Mouse (Mus musculus): Measurements from ENCODE around the gene Gm47791. TPM values are rescaled to one million over a fixed set of nuclear protein-coding genes. Genes with fewer than 3 reads are reported as not detected.

Gene Gm47791
- total and polyA plus RNA-seq, 3 experiments: not detected

DNA sequence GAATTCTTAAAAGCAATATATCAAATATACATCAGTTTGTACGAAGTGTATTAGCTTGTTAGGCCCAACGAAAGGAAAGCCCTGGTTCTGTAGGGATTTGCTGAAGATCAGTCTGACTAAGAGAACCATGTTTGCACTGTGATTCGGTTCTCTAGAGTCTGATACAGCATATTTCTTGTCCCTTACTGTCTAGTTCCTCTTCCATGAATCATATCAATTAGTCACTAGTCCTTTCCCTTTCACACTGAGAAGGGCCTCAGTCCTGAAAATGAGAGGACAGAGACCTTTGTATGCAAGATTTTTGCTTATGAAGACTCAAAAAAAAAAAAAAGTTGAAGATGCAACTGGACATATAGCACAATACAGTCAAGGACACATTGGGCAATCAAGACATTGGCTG lies 22.1 kb upstream of the Gm47791 start:
- ATAC-seq (ENCODE audit: extremely low read depth, insufficient number of reproducible peaks, low FRiP score, poor library complexity, severe bottlenecking) (no peak), DNase-seq (ENCODE audit: low spot score) (no peak)
- Histone ChIP-seq H3K9me3 (replicated peaks) (no peaks in the 10 kb centered on the region), H3K4me1 (ENCODE audit: insufficient read depth, low read depth, low read length) (peaks cover 26% of the 10 kb centered on the region), H3K27me3 (ENCODE audit: insufficient read depth, low read length) (peaks cover 17% of the 10 kb centered on the region), H3K4me3 (ENCODE audit: low read depth, low read length) (no peak overlapping the region), H3K36me3 (replicated peaks) (no peaks in the 10 kb centered on the region)
- no peak for TF ChIP-seq TAL1 (conservative IDR thresholded peaks at IDR 0.05; ENCODE audit: low read depth, low read length)
- no peak for TF ChIP-seq CTCF (IDR thresholded peaks at IDR 0.05; ENCODE audit: low read depth, low read length)
- TF ChIP-seq POLR2AphosphoS5 (IDR thresholded peaks at IDR 0.05; ENCODE audit: insufficient replicate concordance, low read depth, low read length): no peak
- no peak for TF ChIP-seq GATA1 (IDR thresholded peaks at IDR 0.05; ENCODE audit: borderline replicate concordance, low read length)
- TF ChIP-seq GATA2 (IDR thresholded peaks at IDR 0.05; ENCODE audit: borderline replicate concordance, low read depth, low read length): no peak

DNA sequence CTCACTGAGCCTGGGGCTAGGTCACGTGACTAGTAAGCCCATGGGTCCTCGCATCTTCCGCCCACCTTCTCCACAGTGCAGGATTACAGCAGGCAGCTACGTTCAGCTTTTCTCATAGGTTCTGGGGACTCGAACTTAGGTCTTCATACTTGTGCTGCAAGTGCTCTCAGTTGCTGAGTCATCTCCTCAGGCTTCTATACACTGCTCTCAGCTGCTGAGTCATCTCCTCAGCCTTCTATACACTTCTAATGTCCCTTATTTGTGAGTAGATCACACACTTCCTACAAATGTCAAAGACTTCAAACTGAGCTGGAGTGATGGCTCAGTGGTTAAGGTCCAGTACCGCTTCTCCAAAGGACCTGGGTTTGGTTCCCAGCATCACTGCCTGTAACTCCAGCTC lies 21.2 kb upstream of the Gm47791 start:
- TF ChIP-seq TAL1 (conservative IDR thresholded peaks at IDR 0.05; ENCODE audit: low read depth, low read length): no peak
- no peak for TF ChIP-seq GATA2 (IDR thresholded peaks at IDR 0.05; ENCODE audit: borderline replicate concordance, low read depth, low read length)
- no peak for TF ChIP-seq GATA1 (IDR thresholded peaks at IDR 0.05; ENCODE audit: borderline replicate concordance, low read length)
- no peak for TF ChIP-seq POLR2AphosphoS5 (IDR thresholded peaks at IDR 0.05; ENCODE audit: insufficient replicate concordance, low read depth, low read length)
- no peak for TF ChIP-seq CTCF (IDR thresholded peaks at IDR 0.05; ENCODE audit: low read depth, low read length)
- Histone ChIP-seq H3K9me3 (replicated peaks) (no peaks in the 10 kb centered on the region), H3K27me3 (ENCODE audit: insufficient read depth, low read length) (peaks cover 22% of the 10 kb centered on the region), H3K4me3 (ENCODE audit: low read depth, low read length) (no peak overlapping the region), H3K36me3 (replicated peaks) (no peaks in the 10 kb centered on the region), H3K4me1 (ENCODE audit: insufficient read depth, low read depth, low read length) (peaks cover 30% of the 10 kb centered on the region)
- ATAC-seq (ENCODE audit: extremely low read depth, insufficient number of reproducible peaks, low FRiP score, poor library complexity, severe bottlenecking) (no peak), DNase-seq (ENCODE audit: low spot score) (no peak)

DNA sequence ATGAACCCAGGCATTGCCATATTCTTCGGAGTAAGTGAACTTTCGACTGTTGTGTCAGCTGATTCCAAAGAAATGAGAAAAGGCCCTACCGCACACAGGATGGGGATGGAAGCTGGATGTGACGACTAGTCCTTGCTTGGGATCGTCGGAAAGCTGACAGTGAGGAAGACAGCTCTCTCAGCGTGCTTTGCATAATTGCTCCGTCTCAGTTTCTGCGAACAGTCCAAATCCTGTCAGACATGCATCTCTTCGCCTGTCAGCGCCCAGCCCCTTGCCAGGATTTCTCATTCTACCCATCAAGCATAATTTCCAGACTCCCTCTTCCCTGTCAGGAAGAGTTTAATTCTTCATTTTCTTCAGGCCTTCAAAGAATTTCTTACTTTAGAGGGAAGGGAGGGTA lies 20.1 kb upstream of the Gm47791 start:
- Histone ChIP-seq H3K27me3 (ENCODE audit: insufficient read depth, low read length) (peaks cover 23% of the 10 kb centered on the region), H3K4me1 (ENCODE audit: insufficient read depth, low read depth, low read length) (peaks cover 24% of the 10 kb centered on the region), H3K36me3 (replicated peaks) (no peaks in the 10 kb centered on the region), H3K9me3 (replicated peaks) (no peaks in the 10 kb centered on the region), H3K4me3 (ENCODE audit: low read depth, low read length) (no peak overlapping the region)
- no peak for TF ChIP-seq POLR2AphosphoS5 (IDR thresholded peaks at IDR 0.05; ENCODE audit: insufficient replicate concordance, low read depth, low read length)
- DNase-seq (ENCODE audit: low spot score): no peak
- no peak for ATAC-seq (ENCODE audit: extremely low read depth, insufficient number of reproducible peaks, low FRiP score, poor library complexity, severe bottlenecking)

DNA sequence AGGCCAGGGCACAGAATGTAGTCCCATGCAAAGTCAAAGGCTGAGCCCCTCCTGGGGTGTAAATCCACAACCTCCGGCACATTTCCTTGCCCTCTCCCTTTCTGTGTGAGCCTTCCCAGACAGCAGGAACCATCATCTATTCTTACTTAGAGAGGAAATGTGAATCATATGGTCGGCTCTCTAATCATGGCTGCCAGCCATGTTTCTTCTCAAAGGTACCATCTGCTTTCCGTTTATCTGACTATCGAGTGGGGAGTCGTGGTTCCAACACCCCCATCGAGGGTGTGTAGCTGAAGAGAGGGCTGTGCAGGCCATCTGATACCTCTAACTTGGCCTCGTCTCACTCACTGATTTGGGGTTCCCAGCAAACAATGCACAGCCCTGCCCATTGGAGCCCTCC lies 17.0 kb upstream of the Gm47791 start:
- peaks cover 40% of the 10 kb centered on the region for H3K27me3 ChIP-seq (ENCODE audit: insufficient read depth, low read length)
- H3K36me3 ChIP-seq (replicated peaks): no peaks in the 10 kb centered on the region
- no peaks in the 10 kb centered on the region for H3K9me3 ChIP-seq (replicated peaks)
- no peak overlapping the region for H3K4me3 ChIP-seq (ENCODE audit: low read depth, low read length)
- H3K4me1 ChIP-seq (ENCODE audit: insufficient read depth, low read depth, low read length): peaks cover 25% of the 10 kb centered on the region
- DNase-seq (ENCODE audit: low spot score) (no peak), ATAC-seq (ENCODE audit: extremely low read depth, insufficient number of reproducible peaks, low FRiP score, poor library complexity, severe bottlenecking) (no peak)
- no peak for TF ChIP-seq GATA1 (IDR thresholded peaks at IDR 0.05; ENCODE audit: borderline replicate concordance, low read length)
- TF ChIP-seq CTCF (IDR thresholded peaks at IDR 0.05; ENCODE audit: low read depth, low read length): no peak
- no peak for TF ChIP-seq POLR2AphosphoS5 (IDR thresholded peaks at IDR 0.05; ENCODE audit: insufficient replicate concordance, low read depth, low read length)
- no peak for TF ChIP-seq GATA2 (IDR thresholded peaks at IDR 0.05; ENCODE audit: borderline replicate concordance, low read depth, low read length)
- TF ChIP-seq TAL1 (conservative IDR thresholded peaks at IDR 0.05; ENCODE audit: low read depth, low read length): no peak

DNA sequence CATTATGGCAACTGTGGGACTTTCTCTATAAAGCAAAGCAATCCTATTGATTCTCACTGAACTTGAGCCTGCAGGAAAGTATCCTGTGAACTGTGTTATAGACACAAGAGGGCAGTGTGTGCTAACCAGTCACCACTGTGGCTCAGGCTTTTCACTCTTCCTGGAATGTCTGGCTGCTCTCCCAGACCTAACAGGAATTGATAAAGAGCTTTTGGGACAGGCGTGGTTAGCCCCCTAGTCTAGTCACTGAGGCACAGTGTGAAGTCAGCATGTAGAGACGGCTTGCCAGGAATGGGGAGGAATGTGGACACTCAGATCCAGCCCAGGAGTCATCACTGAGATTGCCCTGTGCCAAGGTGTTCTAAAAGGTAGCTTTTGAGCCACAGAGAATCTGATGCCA lies 16.4 kb upstream of the Gm47791 start:
- Histone ChIP-seq H3K4me1 (ENCODE audit: insufficient read depth, low read depth, low read length) (peaks cover 25% of the 10 kb centered on the region), H3K4me3 (ENCODE audit: low read depth, low read length) (no peak overlapping the region), H3K9me3 (replicated peaks) (no peaks in the 10 kb centered on the region), H3K36me3 (replicated peaks) (no peaks in the 10 kb centered on the region), H3K27me3 (ENCODE audit: insufficient read depth, low read length) (peaks cover 46% of the 10 kb centered on the region)
- peak; percentile 30; the same call in 1 of the 2 replicates for ATAC-seq (ENCODE audit: extremely low read depth, insufficient number of reproducible peaks, low FRiP score, poor library complexity, severe bottlenecking)
- peak; percentile 11 for DNase-seq (ENCODE audit: low spot score)
- TF ChIP-seq CTCF (IDR thresholded peaks at IDR 0.05; ENCODE audit: low read depth, low read length) (0 out of 2 replicates have a peak, but pooled peaks have one; percentile 7), TAL1 (conservative IDR thresholded peaks at IDR 0.05; ENCODE audit: low read depth, low read length) (no peak)

DNA sequence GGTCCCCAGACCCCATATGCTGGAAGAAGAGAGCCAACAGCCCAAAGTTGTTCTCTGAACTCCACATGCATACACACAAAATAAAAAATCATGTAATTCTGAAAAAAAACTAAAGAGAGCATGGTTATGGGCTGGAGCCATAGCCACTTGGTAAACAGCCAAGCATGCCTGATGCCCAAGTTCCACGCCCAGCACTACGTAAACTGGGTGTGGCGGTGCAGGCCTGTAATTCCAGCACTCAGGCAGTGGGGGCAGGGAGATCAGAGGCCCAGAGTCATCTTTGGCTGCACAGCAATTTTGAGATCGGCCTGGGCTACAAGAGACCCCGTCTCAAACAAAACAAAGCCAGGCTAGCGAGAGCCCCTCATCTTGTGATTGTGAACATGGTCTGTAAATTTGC lies 14.5 kb upstream of the Gm47791 start:
- no peak for ATAC-seq (ENCODE audit: extremely low read depth, insufficient number of reproducible peaks, low FRiP score, poor library complexity, severe bottlenecking)
- Histone ChIP-seq H3K36me3 (replicated peaks) (no peaks in the 10 kb centered on the region), H3K27me3 (ENCODE audit: insufficient read depth, low read length) (peaks cover 48% of the 10 kb centered on the region), H3K9me3 (replicated peaks) (no peaks in the 10 kb centered on the region), H3K4me3 (ENCODE audit: low read depth, low read length) (no peak overlapping the region), H3K4me1 (ENCODE audit: insufficient read depth, low read depth, low read length) (peaks cover 20% of the 10 kb centered on the region)
- DNase-seq (ENCODE audit: low spot score): no peak
- no peak for TF ChIP-seq GATA2 (IDR thresholded peaks at IDR 0.05; ENCODE audit: borderline replicate concordance, low read depth, low read length)
- TF ChIP-seq POLR2AphosphoS5 (IDR thresholded peaks at IDR 0.05; ENCODE audit: insufficient replicate concordance, low read depth, low read length): no peak
- TF ChIP-seq CTCF (IDR thresholded peaks at IDR 0.05; ENCODE audit: low read depth, low read length): no peak
- TF ChIP-seq GATA1 (IDR thresholded peaks at IDR 0.05; ENCODE audit: borderline replicate concordance, low read length): no peak
- no peak for TF ChIP-seq TAL1 (conservative IDR thresholded peaks at IDR 0.05; ENCODE audit: low read depth, low read length)

DNA sequence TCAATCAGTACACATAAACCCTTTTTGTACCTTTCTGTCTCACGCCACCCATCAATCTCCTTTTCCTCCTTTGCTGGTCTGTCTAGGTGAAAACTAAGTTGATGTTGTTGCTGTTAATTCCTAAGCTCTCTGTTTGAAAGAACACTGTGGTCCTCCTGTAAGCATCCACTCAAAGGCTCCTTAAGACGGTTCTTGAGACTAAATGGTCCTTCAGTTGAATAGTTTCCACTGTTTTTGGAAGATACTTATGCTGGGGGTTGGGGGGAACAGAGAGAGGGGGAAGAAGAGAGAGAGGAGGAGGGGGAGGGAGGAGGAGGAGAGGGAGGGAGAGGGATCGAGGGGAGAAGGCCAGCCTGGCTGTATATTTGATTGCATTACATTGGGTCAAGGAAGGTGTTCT lies 12.5 kb upstream of the Gm47791 start:
- H3K4me1 ChIP-seq (ENCODE audit: insufficient read depth, low read depth, low read length): peaks cover 17% of the 10 kb centered on the region
- ATAC-seq (ENCODE audit: extremely low read depth, insufficient number of reproducible peaks, low FRiP score, poor library complexity, severe bottlenecking): no peak
- TF ChIP-seq GATA1 (IDR thresholded peaks at IDR 0.05; ENCODE audit: borderline replicate concordance, low read length) (no peak), CTCF (IDR thresholded peaks at IDR 0.05; ENCODE audit: low read depth, low read length) (no peak), POLR2AphosphoS5 (IDR thresholded peaks at IDR 0.05; ENCODE audit: insufficient replicate concordance, low read depth, low read length) (no peak), GATA2 (IDR thresholded peaks at IDR 0.05; ENCODE audit: borderline replicate concordance, low read depth, low read length) (no peak), TAL1 (conservative IDR thresholded peaks at IDR 0.05; ENCODE audit: low read depth, low read length) (no peak)

More for the DNA sequence above, 12.5 kb upstream of the Gm47791 start:
- H3K4me3 ChIP-seq (ENCODE audit: low read depth, low read length): no peak overlapping the region
- no peaks in the 10 kb centered on the region for H3K36me3 ChIP-seq (replicated peaks)
- H3K9me3 ChIP-seq (replicated peaks): no peaks in the 10 kb centered on the region
- no peak for DNase-seq (ENCODE audit: low spot score)
- peaks cover 48% of the 10 kb centered on the region for H3K27me3 ChIP-seq (ENCODE audit: insufficient read depth, low read length)

Data from G1E (cell line).